Mouse (Mus musculus): ENCODE data around the gene Sulf2. TPM values are rescaled to one million over a fixed set of nuclear protein-coding genes. Genes with fewer than 3 reads are reported as not detected.

The Sulf2 gene
- total and polyA plus RNA-seq, 3 experiments = not detected

DNA sequence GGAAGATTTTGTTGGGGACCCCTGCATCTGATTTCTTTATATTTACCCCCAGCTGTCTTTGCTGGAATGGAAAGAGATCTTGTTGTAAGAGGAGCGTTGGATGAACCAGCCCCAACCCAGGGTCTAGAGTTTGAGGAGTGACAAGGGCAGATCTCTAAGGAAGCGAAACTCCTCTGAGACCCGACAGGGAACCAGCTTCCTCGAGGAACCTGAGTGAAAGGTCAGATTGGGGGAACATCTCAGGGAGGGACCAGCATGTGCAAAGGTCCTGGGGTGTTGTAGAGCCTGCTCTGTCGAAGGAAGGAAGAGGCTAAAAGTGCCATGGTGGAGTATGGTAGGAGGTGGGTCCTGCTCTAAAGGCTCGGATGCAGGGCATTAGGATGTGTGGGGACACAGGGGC lies 39.6 kb upstream of the Sulf2 start:
- Histone ChIP-seq H3K4me2 (ENCODE audit: insufficient read depth, low read depth, poor library complexity, severe bottlenecking) (no peak overlapping the region), H3K9ac (ENCODE audit: insufficient read depth, low read depth) (no peak overlapping the region), H3K4me1 (ENCODE audit: control insufficient read depth in 1 of 2, insufficient read depth in 2 of 2) (0 out of 4 replicates have a peak, but pooled peaks cover 0 to 2% of the 10 kb centered on the region in 2 experiments), H3K27me3 (replicated peaks) (peaks cover 50% of the 10 kb centered on the region), H3K4me3 (replicated peaks in 1 of 3; ENCODE audit: low read depth in 2 of 3, low read length in 2 of 3, poor library complexity in 1 of 3) (no peak overlapping the region), H3K36me3 (replicated peaks in 1 of 2; ENCODE audit: control insufficient read depth in 1 of 2, insufficient read depth in 1 of 2, low read length in 1 of 2) (no peaks in the 10 kb centered on the region), H3K9me3 (replicated peaks; ENCODE audit: low read length) (peaks cover 4% of the 10 kb centered on the region), H3K79me2 (replicated peaks; ENCODE audit: control insufficient read depth, extremely low read depth, insufficient read depth, poor library complexity, severe bottlenecking) (no peaks in the 10 kb centered on the region), H3K27ac (ENCODE audit: insufficient read depth, low read depth) (no peak overlapping the region)
- dilution Hi-C loops (cut with MboI; ENCODE audit: extremely low pct_ligation_motif_present, extremely low pct_unique_long_range_greater_than_20kb, low sequenced_read_pairs) = no loop called here
- in situ Hi-C loops (cut with MboI; ENCODE audit: low pct_ligation_motif_present, low pct_unique_long_range_greater_than_20kb, low sequenced_read_pairs) = no loop called here
- DNase-seq (ENCODE audit: extremely low read depth) = no peak
- TF ChIP-seq NELFE (IDR thresholded peaks at IDR 0.05; ENCODE audit: low read depth, low read length) = no peak
- TF ChIP-seq JUND (conservative IDR thresholded peaks at IDR 0.05; ENCODE audit: low read depth, low read length) = no peak

- DNase-seq (ENCODE audit: extremely low read depth) = no peak
- Histone ChIP-seq H3K9me3 (replicated peaks; ENCODE audit: low read length) (peaks cover 4% of the 10 kb centered on the region), H3K79me2 (replicated peaks; ENCODE audit: control insufficient read depth, extremely low read depth, insufficient read depth, poor library complexity, severe bottlenecking) (no peaks in the 10 kb centered on the region), H3K4me3 (replicated peaks in 1 of 3; ENCODE audit: low read depth in 2 of 3, low read length in 2 of 3, poor library complexity in 1 of 3) (no peak overlapping the region), H3K9ac (ENCODE audit: insufficient read depth, low read depth) (no peak overlapping the region), H3K36me3 (replicated peaks in 1 of 2; ENCODE audit: control insufficient read depth in 1 of 2, insufficient read depth in 1 of 2, low read length in 1 of 2) (no peaks in the 10 kb centered on the region), H3K4me1 (ENCODE audit: control insufficient read depth in 1 of 2, insufficient read depth in 2 of 2) (0 out of 4 replicates have a peak, but pooled peaks cover 0 to 2% of the 10 kb centered on the region in 2 experiments), H3K4me2 (ENCODE audit: insufficient read depth, low read depth, poor library complexity, severe bottlenecking) (no peak overlapping the region), H3K27ac (ENCODE audit: insufficient read depth, low read depth) (no peak overlapping the region), H3K27me3 (replicated peaks) (peaks cover 54% of the 10 kb centered on the region)
- dilution Hi-C loops (cut with MboI; ENCODE audit: extremely low pct_ligation_motif_present, extremely low pct_unique_long_range_greater_than_20kb, low sequenced_read_pairs) (no loop called here), in situ Hi-C loops (cut with MboI; ENCODE audit: low pct_ligation_motif_present, low pct_unique_long_range_greater_than_20kb, low sequenced_read_pairs) (no loop called here)
- TF ChIP-seq KAT2A (IDR thresholded peaks at IDR 0.05; ENCODE audit: insufficient replicate concordance, low read length) = no peak
- TF ChIP-seq MXI1 (IDR thresholded peaks at IDR 0.05; ENCODE audit: low read depth, low read length) = no peak
- no peak for TF ChIP-seq JUN (IDR thresholded peaks at IDR 0.05; ENCODE audit: insufficient read depth, low read depth, low read length)
- TF ChIP-seq USF1 (IDR thresholded peaks at IDR 0.05; ENCODE audit: low read depth, low read length) = no peak
- TF ChIP-seq POLR2A (IDR thresholded peaks at IDR 0.05; ENCODE audit: low read depth, low read length) = no peak
- TF ChIP-seq E2F4 (IDR thresholded peaks at IDR 0.05; ENCODE audit: insufficient replicate concordance, low read depth, low read length) = no peak
- TF ChIP-seq ZC3H11A (IDR thresholded peaks at IDR 0.05; ENCODE audit: low read depth, low read length) = no peak
- no peak for TF ChIP-seq CHD1 (IDR thresholded peaks at IDR 0.05; ENCODE audit: low read depth, low read length)
- TF ChIP-seq POLR2AphosphoS2 (IDR thresholded peaks at IDR 0.05; ENCODE audit: low read depth, low read length) = no peak
- TF ChIP-seq ZNF384 (IDR thresholded peaks at IDR 0.05; ENCODE audit: low read depth, low read length) = no peak
Observed at GRCm38 (mm10) chr2:166194112-166194758, 38.8 kb upstream of the Sulf2 start.

DNA sequence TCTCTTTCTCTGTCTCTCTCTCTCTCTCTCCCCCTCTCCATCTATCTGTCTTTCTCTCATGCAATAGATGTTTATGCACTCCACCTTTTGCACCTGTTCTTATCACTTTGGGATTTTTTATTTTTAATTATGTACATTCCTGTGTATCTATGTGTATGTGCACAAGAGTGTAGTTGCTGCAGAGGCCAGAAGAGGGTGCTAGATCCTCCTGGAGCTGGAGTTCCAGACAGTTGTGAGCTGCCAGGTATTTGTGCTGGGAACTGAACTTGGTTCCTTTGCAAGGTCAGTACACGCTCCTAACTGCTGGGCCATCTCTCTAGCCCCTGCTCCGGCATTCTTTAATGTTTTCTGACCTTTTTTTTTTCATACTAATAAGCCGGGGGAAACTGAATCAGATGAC lies 38.0 kb upstream of the Sulf2 start:
- Histone ChIP-seq H3K27ac (ENCODE audit: insufficient read depth, low read depth) (no peak overlapping the region), H3K9ac (ENCODE audit: insufficient read depth, low read depth) (no peak overlapping the region), H3K79me2 (replicated peaks; ENCODE audit: control insufficient read depth, extremely low read depth, insufficient read depth, poor library complexity, severe bottlenecking) (no peaks in the 10 kb centered on the region), H3K4me1 (ENCODE audit: control insufficient read depth in 1 of 2, insufficient read depth in 2 of 2) (0 out of 4 replicates have a peak, but pooled peaks cover 0 to 2% of the 10 kb centered on the region in 2 experiments), H3K4me3 (replicated peaks in 1 of 3; ENCODE audit: low read depth in 2 of 3, low read length in 2 of 3, poor library complexity in 1 of 3) (no peak overlapping the region), H3K4me2 (ENCODE audit: insufficient read depth, low read depth, poor library complexity, severe bottlenecking) (no peak overlapping the region), H3K27me3 (replicated peaks) (peaks cover 54% of the 10 kb centered on the region), H3K9me3 (replicated peaks; ENCODE audit: low read length) (peaks cover 4% of the 10 kb centered on the region), H3K36me3 (replicated peaks in 1 of 2; ENCODE audit: control insufficient read depth in 1 of 2, insufficient read depth in 1 of 2, low read length in 1 of 2) (no peaks in the 10 kb centered on the region)
- no peak; a peak in 1 of 4 replicates for TF ChIP-seq CTCF (conservative IDR thresholded peaks at IDR 0.05 in 1 of 2, IDR thresholded peaks at IDR 0.05 in 1 of 2; ENCODE audit: low read depth in 2 of 2, low read length in 2 of 2)
- no peak for TF ChIP-seq ETS1 (conservative IDR thresholded peaks at IDR 0.05; ENCODE audit: low read depth, low read length)
- no peak for TF ChIP-seq E2F4 (IDR thresholded peaks at IDR 0.05; ENCODE audit: insufficient replicate concordance, low read depth, low read length)
- no peak for TF ChIP-seq ZC3H11A (IDR thresholded peaks at IDR 0.05; ENCODE audit: low read depth, low read length)
- TF ChIP-seq RCOR1 (conservative IDR thresholded peaks at IDR 0.05; ENCODE audit: low read depth, low read length) = no peak
- no peak for TF ChIP-seq ZNF384 (IDR thresholded peaks at IDR 0.05; ENCODE audit: low read depth, low read length)
- no peak for TF ChIP-seq ZMIZ1 (IDR thresholded peaks at IDR 0.05; ENCODE audit: low read depth, low read length)
- no peak for TF ChIP-seq NELFE (IDR thresholded peaks at IDR 0.05; ENCODE audit: low read depth, low read length)
- no peak for DNase-seq (ENCODE audit: extremely low read depth)
- dilution Hi-C loops (cut with MboI; ENCODE audit: extremely low pct_ligation_motif_present, extremely low pct_unique_long_range_greater_than_20kb, low sequenced_read_pairs) = no loop called here
- in situ Hi-C loops (cut with MboI; ENCODE audit: low pct_ligation_motif_present, low pct_unique_long_range_greater_than_20kb, low sequenced_read_pairs) = no loop called here
